Mouse (Mus musculus): ENCODE data around the gene Arhgap8. TPM values are rescaled to one million over a fixed set of nuclear protein-coding genes. Genes with fewer than 3 reads are reported as not detected.
A peak's percentile ranks its signal among the peaks of the same experiment; 100 is the strongest.

Gene Arhgap8
- total and polyA plus RNA-seq, 3 experiments = 0.08 TPM; not detected in 2

DNA sequence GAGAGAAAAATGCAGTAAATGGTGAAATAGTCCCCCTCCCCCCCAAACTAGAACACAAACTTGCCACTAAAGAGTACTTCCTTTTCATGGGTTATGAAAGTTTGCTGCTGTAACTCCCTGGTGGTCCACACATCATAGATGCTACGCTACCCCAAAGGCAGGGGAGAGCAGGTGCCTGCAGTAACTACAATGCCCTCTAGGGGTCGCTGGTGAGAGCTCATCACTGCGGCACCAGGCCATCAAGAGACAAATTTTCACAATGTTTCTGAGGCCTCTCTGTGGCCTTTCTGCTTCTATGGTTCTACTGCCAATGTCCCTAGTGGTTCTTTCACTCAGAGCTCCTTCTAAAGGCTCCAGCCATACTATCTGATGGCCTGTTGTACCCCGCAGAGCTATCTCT is 38.6 kb downstream of the Arhgap8 start:
- TF ChIP-seq RAD21 (IDR thresholded peaks at IDR 0.05; ENCODE audit: low read depth, low read length) (peak; percentile 30), SMC3 (IDR thresholded peaks at IDR 0.05; ENCODE audit: low read depth, low read length) (peak; percentile 44), CTCF (conservative IDR thresholded peaks at IDR 0.05 in 1 of 2, IDR thresholded peaks at IDR 0.05 in 1 of 2; ENCODE audit: low read depth in 2 of 2, low read length in 2 of 2) (peak; percentile 73 to 95), ZMIZ1 (IDR thresholded peaks at IDR 0.05; ENCODE audit: low read depth, low read length) (no peak)
- no peak overlapping the region for H3K9ac ChIP-seq (ENCODE audit: insufficient read depth, low read depth)
- no peak overlapping the region for H3K4me2 ChIP-seq (ENCODE audit: insufficient read depth, low read depth, poor library complexity, severe bottlenecking)
- dilution Hi-C loops (cut with MboI; ENCODE audit: extremely low pct_ligation_motif_present, extremely low pct_unique_long_range_greater_than_20kb, low sequenced_read_pairs) = no loop called here
- H3K4me1 ChIP-seq (ENCODE audit: control insufficient read depth in 1 of 2, insufficient read depth in 2 of 2) = peaks cover 9 to 10% of the 10 kb centered on the region in 2 experiments
- H3K36me3 ChIP-seq (replicated peaks in 1 of 2; ENCODE audit: control insufficient read depth in 1 of 2, insufficient read depth in 1 of 2, low read length in 1 of 2) = no peaks in the 10 kb centered on the region
- H3K27ac ChIP-seq (ENCODE audit: insufficient read depth, low read depth) = no peak overlapping the region
- no peaks in the 10 kb centered on the region for H3K9me3 ChIP-seq (replicated peaks; ENCODE audit: low read length)
- H3K4me3 ChIP-seq (replicated peaks in 1 of 3; ENCODE audit: low read depth in 2 of 3, low read length in 2 of 3, poor library complexity in 1 of 3) = no peak overlapping the region
- H3K27me3 ChIP-seq (replicated peaks) = peaks cover 28% of the 10 kb centered on the region
- peak; percentile 45 for DNase-seq (ENCODE audit: extremely low read depth)
- in situ Hi-C loops (cut with MboI; ENCODE audit: low pct_ligation_motif_present, low pct_unique_long_range_greater_than_20kb, low sequenced_read_pairs) = loop anchor here (10.0 kb wide), 1 partner anchor 166 kb away; the partner anchor contains the start of genes Gm29666 and Nup50
- H3K79me2 ChIP-seq (replicated peaks; ENCODE audit: control insufficient read depth, extremely low read depth, insufficient read depth, poor library complexity, severe bottlenecking) = no peaks in the 10 kb centered on the region

DNA sequence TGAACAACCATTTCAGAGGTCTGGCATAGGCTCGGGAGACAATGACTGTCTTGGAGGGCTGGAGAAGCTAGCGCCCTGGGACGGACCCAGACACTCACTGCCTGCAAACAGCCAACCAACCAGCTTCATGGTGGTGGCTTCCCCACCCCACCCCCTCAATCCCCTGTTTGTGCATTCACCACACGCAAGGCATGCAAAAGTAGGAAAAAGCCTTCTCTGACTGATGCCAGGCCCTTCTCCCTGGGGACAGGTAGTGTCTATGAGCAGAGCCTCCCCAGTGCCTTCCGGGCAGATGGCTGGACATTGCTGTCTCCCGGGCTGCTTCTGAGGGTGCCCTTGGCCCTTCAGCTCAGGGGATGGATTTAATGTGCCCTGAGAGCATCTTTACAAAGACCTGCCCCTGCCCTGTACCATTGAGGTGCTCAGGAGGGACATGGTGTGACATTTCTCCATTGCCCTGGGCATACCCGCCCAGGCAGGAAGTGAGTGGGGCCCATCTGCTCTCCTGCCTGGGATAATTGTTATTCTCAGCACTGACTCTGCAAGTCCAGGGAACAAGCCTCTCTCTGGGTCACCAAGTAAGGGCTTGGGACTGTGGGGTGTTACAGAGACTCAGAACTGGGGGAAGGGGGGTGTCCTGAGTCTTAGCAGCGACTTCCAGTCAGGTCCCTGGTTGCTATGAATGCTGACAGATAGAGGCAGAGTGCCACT is 43.0 kb downstream of the Arhgap8 start:
- Histone ChIP-seq H3K27ac (ENCODE audit: insufficient read depth, low read depth) (no peak overlapping the region), H3K79me2 (replicated peaks; ENCODE audit: control insufficient read depth, extremely low read depth, insufficient read depth, poor library complexity, severe bottlenecking) (no peaks in the 10 kb centered on the region), H3K4me3 (replicated peaks in 1 of 3; ENCODE audit: low read depth in 2 of 3, low read length in 2 of 3, poor library complexity in 1 of 3) (no peak overlapping the region), H3K27me3 (replicated peaks) (peaks cover 8% of the 10 kb centered on the region), H3K9me3 (replicated peaks; ENCODE audit: low read length) (no peaks in the 10 kb centered on the region), H3K36me3 (replicated peaks in 1 of 2; ENCODE audit: control insufficient read depth in 1 of 2, insufficient read depth in 1 of 2, low read length in 1 of 2) (no peaks in the 10 kb centered on the region), H3K4me2 (ENCODE audit: insufficient read depth, low read depth, poor library complexity, severe bottlenecking) (no peak overlapping the region), H3K4me1 (ENCODE audit: control insufficient read depth in 1 of 2, insufficient read depth in 2 of 2) (peaks cover 8 to 16% of the 10 kb centered on the region in 2 experiments), H3K9ac (ENCODE audit: insufficient read depth, low read depth) (no peak overlapping the region)
- no peak for DNase-seq (ENCODE audit: extremely low read depth)
- dilution Hi-C loops (cut with MboI; ENCODE audit: extremely low pct_ligation_motif_present, extremely low pct_unique_long_range_greater_than_20kb, low sequenced_read_pairs) = no loop called here
- TF ChIP-seq POLR2A (IDR thresholded peaks at IDR 0.05; ENCODE audit: low read depth, low read length) (no peak), CTCF (conservative IDR thresholded peaks at IDR 0.05 in 1 of 2, IDR thresholded peaks at IDR 0.05 in 1 of 2; ENCODE audit: low read depth in 2 of 2, low read length in 2 of 2) (no peak), ZNF384 (IDR thresholded peaks at IDR 0.05; ENCODE audit: low read depth, low read length) (no peak), ZKSCAN1 (IDR thresholded peaks at IDR 0.05; ENCODE audit: borderline replicate concordance, low read depth, low read length) (no peak), PAX5 (IDR thresholded peaks at IDR 0.05; ENCODE audit: low read length) (no peak), MEF2A (IDR thresholded peaks at IDR 0.05; ENCODE audit: borderline replicate concordance, low read depth, low read length) (no peak), BHLHE40 (IDR thresholded peaks at IDR 0.05; ENCODE audit: low read depth, low read length) (no peak), CHD2 (IDR thresholded peaks at IDR 0.05; ENCODE audit: low read length) (no peak), RAD21 (IDR thresholded peaks at IDR 0.05; ENCODE audit: low read depth, low read length) (no peak), MAX (IDR thresholded peaks at IDR 0.05; ENCODE audit: low read length) (no peak), USF2 (conservative IDR thresholded peaks at IDR 0.05; ENCODE audit: low read depth, low read length) (no peak), JUND (conservative IDR thresholded peaks at IDR 0.05; ENCODE audit: low read depth, low read length) (no peak), MAZ (IDR thresholded peaks at IDR 0.05; ENCODE audit: low read depth, low read length) (no peak), HCFC1 (IDR thresholded peaks at IDR 0.05; ENCODE audit: low read depth, low read length) (no peak), MAFK (IDR thresholded peaks at IDR 0.05; ENCODE audit: insufficient replicate concordance, low read length) (no peak), KAT2A (IDR thresholded peaks at IDR 0.05; ENCODE audit: insufficient replicate concordance, low read length) (no peak), NELFE (IDR thresholded peaks at IDR 0.05; ENCODE audit: low read depth, low read length) (no peak)
- in situ Hi-C loops (cut with MboI; ENCODE audit: low pct_ligation_motif_present, low pct_unique_long_range_greater_than_20kb, low sequenced_read_pairs) = no loop called here
